Mouse (Mus musculus) liver, embryonic 15.5 days (tissue): ENCODE data around the gene Mtfr1l. TPM values are rescaled to one million over a fixed set of nuclear protein-coding genes. Genes with fewer than 3 reads are reported as not detected.

Source experiments
- ATAC-seq: fragments of 200-750 bp; cut with Nextera tagmentation; 2 replicates; pipeline ENCODE4 v1.8.0; 2017; ENCODE audit warnings: moderate number of reproducible peaks, mild to moderate bottlenecking, moderate library complexity; ENCODE audit not compliant: insufficient read depth
- H3K27ac ChIP-seq: fragments of 300-500 bp; sonication (generic); replicated peaks from 2 replicates; pipeline ENCODE4 v1.5.1; 2015; ENCODE audit warnings: mild to moderate bottlenecking, inconsistent platforms
- H3K27me3 ChIP-seq: fragments of 300-500 bp; sonication (generic); 2 replicates; pipeline ENCODE4 v1.6.1; 2015; ENCODE audit warnings: mild to moderate bottlenecking, inconsistent platforms
- H3K36me3 ChIP-seq: fragments of 300-500 bp; sonication (generic); replicated peaks from 2 replicates; pipeline ENCODE4 v1.6.1; 2015; ENCODE audit warnings: moderate library complexity, mild to moderate bottlenecking, inconsistent platforms
- H3K4me1 ChIP-seq: fragments of 300-500 bp; sonication (generic); replicated peaks from 2 replicates; pipeline ENCODE4 v1.6.1; 2015; ENCODE audit warnings: inconsistent platforms
- H3K4me2 ChIP-seq: fragments of 300-500 bp; sonication (generic); 2 replicates; pipeline ENCODE4 v1.6.1; 2015; ENCODE audit warnings: moderate library complexity, mild to moderate bottlenecking, inconsistent platforms
- H3K4me3 ChIP-seq: fragments of 300-500 bp; sonication (generic); replicated peaks from 2 replicates; pipeline ENCODE4 v1.5.1; 2015; ENCODE audit warnings: mild to moderate bottlenecking, inconsistent platforms
- H3K9ac ChIP-seq: fragments of 300-500 bp; sonication (generic); 2 replicates; pipeline ENCODE4 v1.6.1; 2015; ENCODE audit warnings: moderate library complexity, mild to moderate bottlenecking, inconsistent platforms
- H3K9me3 ChIP-seq: fragments of 300-500 bp; sonication (generic); replicated peaks from 2 replicates; pipeline ENCODE4 v1.6.1; 2016; ENCODE audit warnings: inconsistent platforms
- WGBS: fragments of 180-500 bp; shearing (Covaris S2); methylation state at CpG from one replicate; pipeline ENCODE4 v1.1.7; 2015; ENCODE audit warnings: mixed read lengths; ENCODE audit not compliant: insufficient replicate concordance; 5-methylcytosine and 5-hydroxymethylcytosine counted together
- polyA plus RNA-seq: library from polyadenylated mRNA; unstranded; fragments of >200 nt; fragmentation: Nextera tagmentation; extraction: Ambion mirVana; gene quantifications from 2 replicates; pipeline ENCODE4 v1.2.1, GENCODE M21; 2015

Mtfr1l gene
- polyA plus RNA-seq, 1 experiment from 2014 or later, result 40.3 TPM

DNA sequence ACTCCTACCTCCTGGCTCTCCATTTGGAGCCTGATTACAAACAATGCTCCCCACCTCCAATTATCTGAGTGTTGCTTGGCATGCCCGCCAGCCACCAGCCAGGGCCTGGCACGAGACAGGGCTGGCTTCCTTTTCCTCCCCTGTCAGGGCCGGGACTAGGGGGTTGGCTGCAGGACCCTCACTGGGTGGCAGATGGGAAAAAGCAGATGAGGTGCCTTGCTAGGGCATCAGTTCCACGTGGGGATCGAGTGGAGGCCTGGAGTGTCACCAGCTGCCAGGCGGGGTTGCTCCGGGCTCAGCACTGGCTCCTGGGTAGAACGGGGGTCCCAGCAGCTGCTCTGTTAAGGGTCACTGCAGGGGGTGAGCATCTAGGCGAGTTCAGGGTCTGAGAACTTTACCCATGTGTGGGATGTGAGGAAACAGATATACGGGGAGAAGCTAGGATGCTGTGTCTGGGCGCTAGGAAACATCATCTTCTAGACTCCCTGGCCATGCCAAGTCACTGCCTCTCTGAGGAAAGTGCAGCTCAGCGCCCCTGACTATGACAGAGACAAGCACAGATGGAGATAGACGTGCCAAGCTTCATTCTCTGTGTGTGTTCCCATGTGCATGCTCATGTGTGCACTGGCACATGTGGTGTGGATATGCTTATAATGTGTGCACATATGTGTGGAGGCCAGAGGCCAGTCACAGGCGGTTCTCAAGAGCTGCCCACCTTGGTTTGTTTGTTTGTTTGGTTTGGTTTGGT lies 35.7 kb upstream of the Mtfr1l start:
- Histone ChIP-seq H3K4me1 (no peaks in the 10 kb centered on the region), H3K4me3 (no peak overlapping the region), H3K27me3 (no peaks in the 10 kb centered on the region), H3K9me3 (no peaks in the 10 kb centered on the region), H3K27ac (no peak overlapping the region), H3K9ac (no peak overlapping the region), H3K4me2 (no peak overlapping the region), H3K36me3 (peaks cover 3% of the 10 kb centered on the region; the same call in 1 of the 2 replicates)
- WGBS, result 67% methylated on average over 14 of the region's 14 CpGs
- no peak for ATAC-seq

GRCm38 (mm10) chr4:134569831-134570230 lies 34.6 kb upstream of the Mtfr1l start:
- no peak overlapping the region for H3K4me3 ChIP-seq
- no peak overlapping the region for H3K4me2 ChIP-seq
- no peak overlapping the region for H3K9ac ChIP-seq
- H3K4me1 ChIP-seq, result no peaks in the 10 kb centered on the region
- no peak for ATAC-seq
- 72% methylated on average over 8 of the region's 8 CpGs for WGBS
- peaks cover 10% of the 10 kb centered on the region for H3K36me3 ChIP-seq
- no peak overlapping the region for H3K27ac ChIP-seq
- H3K9me3 ChIP-seq, result no peaks in the 10 kb centered on the region
- H3K27me3 ChIP-seq, result no peaks in the 10 kb centered on the region

DNA sequence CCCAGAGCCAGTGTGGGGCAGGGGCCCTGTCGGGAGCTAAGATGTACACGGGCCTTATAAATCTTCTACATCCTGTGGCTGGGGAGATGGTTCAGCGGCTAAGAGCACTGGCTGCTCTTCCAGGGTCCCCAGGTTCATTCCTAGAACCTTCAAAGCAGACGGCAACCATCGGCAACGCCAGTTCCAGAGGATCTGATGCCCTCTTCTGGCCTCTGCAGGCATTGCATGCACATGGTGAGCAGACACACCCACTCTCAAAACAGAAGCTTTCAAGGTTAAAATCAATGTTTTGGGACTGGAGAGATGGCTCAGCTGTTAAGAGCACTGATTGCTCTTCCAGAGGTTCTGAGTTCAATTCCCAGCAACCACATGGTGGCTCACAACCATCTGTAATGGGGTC lies 34.0 kb upstream of the Mtfr1l start:
- ATAC-seq, result no peak
- Histone ChIP-seq H3K4me1 (no peaks in the 10 kb centered on the region), H3K36me3 (peaks cover 10% of the 10 kb centered on the region), H3K27me3 (no peaks in the 10 kb centered on the region), H3K4me3 (no peak overlapping the region), H3K9ac (no peak overlapping the region), H3K9me3 (no peaks in the 10 kb centered on the region), H3K4me2 (no peak overlapping the region), H3K27ac (no peak overlapping the region)
- 51% methylated on average over 6 of the region's 6 CpGs for WGBS

GRCm38 (mm10) chr4:134567377-134568226 lies 32.4 kb upstream of the Mtfr1l start:
- ATAC-seq, result no peak
- Histone ChIP-seq H3K4me1 (peaks cover 4% of the 10 kb centered on the region; the same call in 1 of the 2 replicates), H3K36me3 (peaks cover 10% of the 10 kb centered on the region), H3K4me3 (no peak overlapping the region), H3K27ac (no peak overlapping the region), H3K9ac (no peak overlapping the region), H3K9me3 (no peaks in the 10 kb centered on the region), H3K4me2 (no peak overlapping the region), H3K27me3 (no peaks in the 10 kb centered on the region)
- 64% methylated on average over 19 of the region's 19 CpGs for whole genome bisulfite sequencing

DNA sequence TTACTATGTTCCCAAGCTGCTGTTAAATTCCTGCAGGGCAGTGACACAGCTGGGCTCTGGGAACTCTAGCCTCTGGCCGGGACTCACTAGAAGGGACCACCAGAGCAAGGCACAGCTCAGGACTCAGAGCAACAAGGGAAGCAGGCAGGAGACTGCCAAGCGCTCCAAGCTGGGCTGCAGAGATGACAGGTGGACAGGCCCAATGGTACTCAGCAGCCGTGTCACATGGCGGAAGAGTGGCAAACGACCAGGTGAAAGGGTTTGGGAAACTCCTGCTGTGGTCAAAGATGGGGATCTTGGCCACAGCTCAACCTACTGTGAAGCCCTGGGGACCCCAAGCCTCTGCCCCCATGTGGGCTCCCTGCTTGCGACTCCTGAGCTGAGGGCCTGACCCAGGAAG lies 28.9 kb upstream of the Mtfr1l start:
- H3K27ac ChIP-seq, result no peak overlapping the region
- peaks cover 4% of the 10 kb centered on the region; the same call in 1 of the 2 replicates for H3K4me1 ChIP-seq
- H3K36me3 ChIP-seq, result peaks cover 10% of the 10 kb centered on the region
- ATAC-seq, result no peak
- H3K27me3 ChIP-seq, result no peaks in the 10 kb centered on the region
- no peak overlapping the region for H3K4me3 ChIP-seq
- 71% methylated on average over 6 of the region's 6 CpGs for WGBS
- H3K4me2 ChIP-seq, result no peak overlapping the region
- no peak overlapping the region for H3K9ac ChIP-seq
- no peaks in the 10 kb centered on the region for H3K9me3 ChIP-seq

GRCm38 (mm10) chr4:134563624-134564023 lies 28.4 kb upstream of the Mtfr1l start:
- ATAC-seq, result 0 out of 2 replicates have a peak, but pooled peaks have one; percentile 47
- Histone ChIP-seq H3K4me2 (no peak overlapping the region), H3K36me3 (peaks cover 10% of the 10 kb centered on the region), H3K4me3 (no peak overlapping the region), H3K4me1 (peaks cover 5% of the 10 kb centered on the region; the same call in 1 of the 2 replicates), H3K9ac (no peak overlapping the region), H3K9me3 (no peaks in the 10 kb centered on the region), H3K27me3 (no peaks in the 10 kb centered on the region), H3K27ac (no peak overlapping the region)
- WGBS, result 54% methylated on average over 16 of the region's 16 CpGs

DNA sequence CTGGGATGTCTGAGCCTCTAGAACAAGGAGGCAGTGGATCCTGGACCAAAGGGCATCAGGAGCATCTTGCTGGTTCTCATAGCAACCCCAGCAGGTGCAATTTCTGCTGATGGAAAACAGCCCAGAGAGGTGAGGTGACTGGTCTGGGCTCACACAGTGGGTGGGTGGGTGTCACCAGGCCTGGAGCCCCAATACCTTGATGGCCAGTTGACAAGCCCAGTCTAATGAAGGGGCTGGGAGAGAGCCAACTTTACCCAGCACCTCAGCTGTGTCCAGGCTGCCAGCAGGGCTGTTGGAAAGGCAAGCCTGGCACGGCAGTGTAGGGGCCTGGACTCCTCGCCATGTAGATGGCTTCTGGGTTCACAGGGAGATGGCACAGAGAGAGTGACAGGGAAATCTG lies 26.8 kb upstream of the Mtfr1l start:
- H3K4me1 ChIP-seq, result peaks cover 17% of the 10 kb centered on the region
- no peaks in the 10 kb centered on the region for H3K27me3 ChIP-seq
- H3K4me2 ChIP-seq, result no peak overlapping the region
- H3K4me3 ChIP-seq, result no peak overlapping the region
- 69% methylated on average over 2 of the region's 2 CpGs for WGBS
- H3K9me3 ChIP-seq, result no peaks in the 10 kb centered on the region
- H3K36me3 ChIP-seq, result peaks cover 10% of the 10 kb centered on the region
- H3K9ac ChIP-seq, result no peak overlapping the region
- ATAC-seq, result no peak
- H3K27ac ChIP-seq, result no peak overlapping the region

- Histone ChIP-seq H3K4me1 (peaks cover 17% of the 10 kb centered on the region), H3K9ac (no peak overlapping the region), H3K27me3 (no peaks in the 10 kb centered on the region), H3K4me3 (no peak overlapping the region), H3K27ac (no peak overlapping the region), H3K4me2 (no peak overlapping the region), H3K9me3 (no peaks in the 10 kb centered on the region), H3K36me3 (peaks cover 5% of the 10 kb centered on the region)
- WGBS, result 77% methylated on average over 8 of the region's 8 CpGs
- ATAC-seq, result no peak
Observed at GRCm38 (mm10) chr4:134560699-134561098, 25.5 kb upstream of the Mtfr1l start.

DNA sequence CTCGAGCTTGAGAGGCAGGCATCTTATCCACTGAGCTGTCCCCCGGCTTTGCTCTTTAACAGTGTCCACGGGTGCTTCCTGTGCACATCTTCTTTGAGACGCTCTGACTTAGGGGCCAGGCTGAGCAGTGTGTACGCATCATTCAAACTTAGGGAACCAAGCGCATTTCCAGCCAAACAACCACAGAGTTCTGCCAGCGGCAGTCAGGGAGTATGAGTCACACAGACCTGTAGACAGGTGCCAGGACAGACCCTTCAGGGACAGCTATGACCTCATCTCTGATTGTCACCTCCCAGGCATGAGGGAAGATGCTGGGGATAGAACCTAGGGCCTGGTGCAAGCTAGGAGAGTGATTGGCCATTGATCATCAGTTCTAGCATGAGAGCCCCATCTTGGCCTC lies 24.0 kb upstream of the Mtfr1l start:
- Histone ChIP-seq H3K27me3 (no peaks in the 10 kb centered on the region), H3K9ac (no peak overlapping the region), H3K4me3 (no peak overlapping the region), H3K4me2 (no peak overlapping the region), H3K27ac (no peak overlapping the region), H3K36me3 (no peaks in the 10 kb centered on the region), H3K4me1 (peaks cover 17% of the 10 kb centered on the region), H3K9me3 (no peaks in the 10 kb centered on the region)
- WGBS, result 47% methylated on average over 7 of the region's 7 CpGs
- no peak for ATAC-seq

DNA sequence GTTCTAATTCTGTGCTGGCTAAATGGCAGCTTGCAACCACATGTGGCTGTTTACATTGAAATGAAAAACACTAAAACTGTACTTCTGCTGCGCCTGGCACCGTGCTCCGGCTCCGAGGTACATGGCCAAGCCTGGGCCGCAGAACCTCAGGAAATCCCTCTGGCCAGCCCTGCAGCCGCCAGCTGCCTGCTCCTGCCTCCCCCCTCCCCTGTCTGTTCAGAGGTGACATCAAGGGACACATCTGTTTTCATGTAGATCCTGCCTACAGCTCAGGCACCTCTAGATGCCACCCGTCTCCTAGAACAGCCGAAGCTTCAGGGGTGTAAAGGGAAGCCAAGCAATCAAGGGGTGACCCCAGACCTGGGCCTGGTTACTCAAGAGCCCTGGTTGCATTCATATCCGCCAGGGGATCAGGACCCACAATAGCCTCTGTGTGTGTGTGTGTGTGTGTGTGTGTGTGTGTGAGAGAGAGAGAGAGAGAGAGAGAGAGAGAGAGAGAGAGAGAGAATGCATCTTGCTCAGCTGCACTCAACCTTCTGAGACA lies 23.5 kb upstream of the Mtfr1l start:
- no peak overlapping the region for H3K4me2 ChIP-seq
- no peaks in the 10 kb centered on the region for H3K27me3 ChIP-seq
- H3K36me3 ChIP-seq, result no peaks in the 10 kb centered on the region
- ATAC-seq, result no peak
- no peak overlapping the region for H3K9ac ChIP-seq
- peaks cover 17% of the 10 kb centered on the region for H3K4me1 ChIP-seq
- no peak overlapping the region for H3K27ac ChIP-seq
- no peaks in the 10 kb centered on the region for H3K9me3 ChIP-seq
- 47% methylated on average over 9 of the region's 9 CpGs for WGBS
- H3K4me3 ChIP-seq, result no peak overlapping the region

GRCm38 (mm10) chr4:134557626-134558249 lies 22.6 kb upstream of the Mtfr1l start:
- peaks cover 13% of the 10 kb centered on the region for H3K4me1 ChIP-seq
- H3K4me3 ChIP-seq, result no peak overlapping the region
- no peak for ATAC-seq
- H3K9ac ChIP-seq, result no peak overlapping the region
- no peaks in the 10 kb centered on the region for H3K9me3 ChIP-seq
- peak overlapping the region; percentile 29; the same call in 1 of the 2 replicates for H3K27ac ChIP-seq
- 4% methylated on average over 16 of the region's 16 CpGs for WGBS
- H3K4me2 ChIP-seq, result no peak overlapping the region; the same call in 1 of the 2 replicates
- no peaks in the 10 kb centered on the region for H3K36me3 ChIP-seq
- H3K27me3 ChIP-seq, result no peaks in the 10 kb centered on the region
